In the genomic region with DNA sequence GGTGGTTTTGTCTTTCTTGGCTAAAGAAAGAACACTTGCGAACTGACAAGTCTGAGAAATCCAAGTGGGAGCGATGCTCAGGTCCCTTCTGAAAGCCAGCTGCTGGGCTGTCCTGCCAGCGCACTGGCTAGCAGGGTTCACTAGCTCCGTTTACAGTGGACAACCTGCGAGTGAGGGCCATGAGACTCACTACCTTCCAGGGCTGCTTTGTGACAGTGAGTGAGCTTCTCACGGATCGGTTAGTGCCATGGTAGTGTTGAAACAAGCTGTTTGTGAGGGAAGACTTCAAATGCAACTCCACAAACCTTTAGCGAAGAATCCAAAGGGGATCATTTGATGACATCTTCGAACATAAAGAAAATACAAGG, we compare ENCODE assay signal across 8 mouse cellular contexts. TPM values are rescaled to one million over a fixed set of nuclear protein-coding genes. Genes with fewer than 3 reads are reported as not detected.
DNase-seq lines count a peak whose midpoint lies in the region; ATAC-seq and TF ChIP-seq lines count a peak whose summit lies in the region.

No protein-coding gene starts in this region.

- H3K27ac ChIP-seq in kidney, embryonic 14.5 days (ENCODE audit: low read depth, low read length): no peak overlapping the region
- H3K27ac ChIP-seq in bone marrow, adult 2 months (ENCODE audit: control insufficient read depth, insufficient read depth, low read depth, low read length, poor library complexity): peak overlapping the region; percentile 66
- 0 out of 2 replicates have a peak overlapping the region, but pooled peaks have one; percentile 21 for H3K27ac ChIP-seq in heart, embryonic 15.5 days
- H3K27ac ChIP-seq in liver, postnatal 0 days (ENCODE audit: low read depth): peak overlapping the region; percentile 64

- H3K27me3 ChIP-seq in kidney, embryonic 14.5 days (ENCODE audit: control insufficient read depth, insufficient read depth, low read length): peaks cover 5% of the 10 kb centered on the region; the same call in 1 of the 2 replicates
- H3K27me3 ChIP-seq in heart, embryonic 15.5 days: 0 out of 2 replicates have a peak, but pooled peaks cover 2% of the 10 kb centered on the region
- 0 out of 2 replicates have a peak, but pooled peaks cover 5% of the 10 kb centered on the region for H3K27me3 ChIP-seq in liver, postnatal 0 days (ENCODE audit: insufficient read depth, low read length)

- H3K9me3 ChIP-seq in kidney, embryonic 14.5 days (ENCODE audit: control insufficient read depth, low read length): no peaks in the 10 kb centered on the region
- no peaks in the 10 kb centered on the region for H3K9me3 ChIP-seq in heart, embryonic 15.5 days (replicated peaks)
- H3K9me3 ChIP-seq in liver, postnatal 0 days (ENCODE audit: low read length): no peaks in the 10 kb centered on the region

- WGBS in kidney, embryonic 14.5 days: 18% methylated on average over 9 of the region's 9 CpGs
- 17% methylated on average over 9 of the region's 9 CpGs for WGBS in bone marrow, adult 2 months
- 22% methylated on average over 9 of the region's 9 CpGs for WGBS in heart, embryonic 15.5 days
- WGBS in liver, postnatal 0 days (ENCODE audit: insufficient replicate concordance): 24% methylated on average over 9 of the region's 9 CpGs

- H3K4me3 ChIP-seq in kidney, embryonic 14.5 days (ENCODE audit: low read length): peak overlapping the region; percentile 48
- H3K4me3 ChIP-seq in bone marrow, adult 2 months (replicated peaks; ENCODE audit: control insufficient read depth, low read depth, low read length): peak overlapping the region; percentile 89
- peak overlapping the region; percentile 59 for H3K4me3 ChIP-seq in heart, embryonic 15.5 days
- peak overlapping the region; percentile 60 for H3K4me3 ChIP-seq in liver, postnatal 0 days (ENCODE audit: low read depth, low read length)

- no peak for TF ChIP-seq EP300 in liver, postnatal 0 days (IDR thresholded peaks at IDR 0.05; ENCODE audit: low read depth)

- no peak for DNase-seq in kidney, adult 8-10 months
- peak; percentile 26 for DNase-seq in liver, postnatal 0 days
- no peak for DNase-seq in right cerebral cortex, postnatal 10 days (ENCODE audit: low spot score in 2 of 2)
- no peak for DNase-seq in thymus, postnatal 25 days

- H3K36me3 ChIP-seq in kidney, embryonic 14.5 days (ENCODE audit: control insufficient read depth, insufficient read depth, low read length): no peaks in the 10 kb centered on the region
- H3K36me3 ChIP-seq in heart, embryonic 15.5 days: no peaks in the 10 kb centered on the region
- no peaks in the 10 kb centered on the region for H3K36me3 ChIP-seq in liver, postnatal 0 days (replicated peaks; ENCODE audit: insufficient read depth, low read length)

- peak; percentile 33; the same call in 1 of the 2 replicates for ATAC-seq in kidney, embryonic 14.5 days (ENCODE audit: low FRiP score, low TSS enrichment)
- ATAC-seq in heart, embryonic 15.5 days (replicated peaks; ENCODE audit: insufficient number of reproducible peaks, insufficient read depth, low FRiP score, low read depth): peak; percentile 32; the same call in 1 of the 2 replicates
- ATAC-seq in liver, postnatal 0 days: peak; percentile 62
- ATAC-seq in cerebellum, adult (ENCODE audit: insufficient number of reproducible peaks, low FRiP score, low TSS enrichment): no peak

- TF ChIP-seq CTCF in bone marrow, adult 2 months (IDR thresholded peaks at IDR 0.05; ENCODE audit: control insufficient read depth, insufficient read depth, low read length): no peak
- TF ChIP-seq CTCF in liver, postnatal 0 days (IDR thresholded peaks at IDR 0.05; ENCODE audit: low read depth): no peak

- no peak for TF ChIP-seq POLR2A in bone marrow, adult 2 months (IDR thresholded peaks at IDR 0.05; ENCODE audit: borderline replicate concordance, control insufficient read depth, low read depth, low read length)

- H3K4me1 ChIP-seq in kidney, embryonic 14.5 days (ENCODE audit: control insufficient read depth, insufficient read depth, low read length): no peaks in the 10 kb centered on the region
- peaks cover 3% of the 10 kb centered on the region for H3K4me1 ChIP-seq in bone marrow, adult 2 months (ENCODE audit: control insufficient read depth, insufficient read depth, low read length)
- peaks cover 7% of the 10 kb centered on the region; the same call in 1 of the 2 replicates for H3K4me1 ChIP-seq in heart, embryonic 15.5 days (replicated peaks)
- 0 out of 2 replicates have a peak, but pooled peaks cover 2% of the 10 kb centered on the region for H3K4me1 ChIP-seq in liver, postnatal 0 days (ENCODE audit: insufficient read depth)

- peak overlapping the region; percentile 62 for H3K4me2 ChIP-seq in kidney, embryonic 14.5 days (replicated peaks; ENCODE audit: low read depth, low read length)
- H3K4me2 ChIP-seq in heart, embryonic 15.5 days: peak overlapping the region; percentile 83
- peak overlapping the region; percentile 80 for H3K4me2 ChIP-seq in liver, postnatal 0 days (ENCODE audit: low read depth, low read length)

- no peak overlapping the region; the same call in 1 of the 2 replicates for H3K9ac ChIP-seq in kidney, embryonic 14.5 days (ENCODE audit: low read depth, low read length)
- H3K9ac ChIP-seq in heart, embryonic 15.5 days: peak overlapping the region; percentile 52
- peak overlapping the region; percentile 56 for H3K9ac ChIP-seq in liver, postnatal 0 days (replicated peaks)

RNA-seq across cellular contexts. Expression of a gene that starts 37.4 kb away (rescaled TPM):
- not detected in 2 replicates for polyA plus RNA-seq in kidney, embryonic 14.5 days (2014; fragmentation: Nextera tagmentation; extraction: Ambion mirVana)
- polyA plus RNA-seq in bone marrow, adult 2 months (2011; ENCODE audit: insufficient read depth, insufficient read length, low replicate concordance, missing spikeins): 9.0 and 21.1 TPM in 2 replicates
- polyA plus RNA-seq in heart, embryonic 15.5 days (2015; fragmentation: Nextera tagmentation; extraction: Ambion mirVana): 0.11 and 1.5 TPM in 2 replicates
- polyA plus RNA-seq in liver, postnatal 0 days (2015; fragmentation: Nextera tagmentation; extraction: Ambion mirVana): 1.3 and 1.4 TPM in 2 replicates
